Mouse (Mus musculus) midbrain, embryonic 16.5 days (tissue): ENCODE measurements at regions not wholly inside any gene's neighbourhood (a gene's known extent, or its start where the extent isn't known, plus 50 kb on each side); places are given as distances from the start of the nearest gene placed in this dataset.

Experiments
- ATAC-seq: fragments of 200-750 bp; cut with Nextera tagmentation; 2 replicates; pipeline ENCODE4 v1.8.0; 2017; ENCODE audit warnings: moderate TSS enrichment
- H3K27ac ChIP-seq: fragments of 300-500 bp; sonication (generic); 2 replicates; pipeline ENCODE4 v1.5.1; 2014; ENCODE audit warnings: mild to moderate bottlenecking, low read length, mixed read lengths
- H3K27me3 ChIP-seq: fragments of 300-500 bp; sonication (generic); 2 replicates; pipeline ENCODE4 v1.6.1; 2014; ENCODE audit warnings: low read depth, low read length, mixed read lengths; ENCODE audit not compliant: control insufficient read depth, insufficient read depth
- H3K36me3 ChIP-seq: fragments of 300-500 bp; sonication (generic); 2 replicates; pipeline ENCODE4 v1.6.1; 2014; ENCODE audit warnings: mild to moderate bottlenecking, low read length, moderate library complexity, mixed read lengths; ENCODE audit not compliant: control insufficient read depth, insufficient read depth
- H3K4me1 ChIP-seq: fragments of 300-500 bp; sonication (generic); 2 replicates; pipeline ENCODE4 v1.6.1; 2014; ENCODE audit warnings: mild to moderate bottlenecking, low read length, mixed read lengths; ENCODE audit not compliant: control insufficient read depth, insufficient read depth
- H3K4me2 ChIP-seq: fragments of 300-500 bp; sonication (generic); 2 replicates; pipeline ENCODE4 v1.6.1; 2014; ENCODE audit warnings: mild to moderate bottlenecking, low read length, mixed read lengths
- H3K4me3 ChIP-seq: fragments of 300-500 bp; sonication (generic); 2 replicates; pipeline ENCODE4 v1.5.1; 2014; ENCODE audit warnings: low read depth, mild to moderate bottlenecking, low read length, moderate library complexity, mixed read lengths
- H3K9ac ChIP-seq: fragments of 300-500 bp; sonication (generic); 2 replicates; pipeline ENCODE4 v1.6.1; 2014; ENCODE audit warnings: low read depth, low read length, mixed read lengths
- H3K9me3 ChIP-seq: fragments of 300-500 bp; sonication (generic); replicated peaks from 2 replicates; pipeline ENCODE4 v1.6.1; 2014; ENCODE audit warnings: mild to moderate bottlenecking, low read length, mixed read lengths; ENCODE audit not compliant: control insufficient read depth, poor library complexity, severe bottlenecking
- WGBS: fragments of 180-500 bp; shearing (Covaris S2); extraction: QIAGEN DNeasy Blood & Tissue Kit; methylation state at CpG from one replicate; pipeline ENCODE4 v1.1.7; 2014; 5-methylcytosine and 5-hydroxymethylcytosine counted together

GRCm38 (mm10) chr5:133172686-133173085 lies 629.5 kb upstream of the Auts2 start:
- ATAC-seq = no peak
- 86% methylated on average over 4 of the region's 4 CpGs for WGBS
- H3K36me3 ChIP-seq = no peaks in the 10 kb centered on the region
- H3K4me2 ChIP-seq = no peak overlapping the region
- no peaks in the 10 kb centered on the region for H3K4me1 ChIP-seq
- no peak overlapping the region for H3K9ac ChIP-seq
- H3K27me3 ChIP-seq = no peaks in the 10 kb centered on the region
- H3K4me3 ChIP-seq = no peak overlapping the region
- H3K9me3 ChIP-seq = no peaks in the 10 kb centered on the region
- no peak overlapping the region for H3K27ac ChIP-seq

- H3K9me3 ChIP-seq = no peaks in the 10 kb centered on the region
- no peak overlapping the region for H3K4me3 ChIP-seq
- no peak for ATAC-seq
- H3K36me3 ChIP-seq = no peaks in the 10 kb centered on the region
- 69% methylated on average over 1 of the region's 1 CpGs for WGBS
- no peak overlapping the region for H3K4me2 ChIP-seq
- no peaks in the 10 kb centered on the region for H3K27me3 ChIP-seq
- H3K4me1 ChIP-seq = no peaks in the 10 kb centered on the region
- H3K27ac ChIP-seq = no peak overlapping the region
- no peak overlapping the region for H3K9ac ChIP-seq
These were observed 628.1 kb upstream of the Auts2 start for GRCm38 (mm10) chr5:133171266-133171665.

DNA sequence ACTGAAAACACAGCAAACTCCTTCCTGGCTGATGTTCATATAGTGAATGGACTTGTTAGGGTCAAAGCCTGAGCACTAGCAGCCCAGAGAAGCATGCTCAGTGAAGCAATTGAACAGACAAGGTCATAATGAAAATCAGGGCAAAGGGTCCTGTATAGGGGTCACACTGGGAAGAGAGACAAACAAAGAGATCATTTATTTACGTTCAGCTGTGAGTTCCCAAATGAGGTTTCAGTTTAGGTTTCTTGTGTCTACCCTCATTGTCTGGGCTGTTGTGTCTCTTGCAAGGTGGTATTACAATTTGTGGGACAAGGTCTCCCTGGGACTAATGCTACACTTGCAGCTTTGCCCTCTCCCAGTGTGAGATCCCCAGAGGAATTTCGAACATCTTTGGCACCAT lies 624.4 kb upstream of the Auts2 start:
- no peak overlapping the region for H3K27ac ChIP-seq
- no peaks in the 10 kb centered on the region for H3K4me1 ChIP-seq
- H3K27me3 ChIP-seq = no peaks in the 10 kb centered on the region
- no peak overlapping the region for H3K4me2 ChIP-seq
- H3K4me3 ChIP-seq = no peak overlapping the region
- no peaks in the 10 kb centered on the region for H3K9me3 ChIP-seq
- no peak overlapping the region for H3K9ac ChIP-seq
- H3K36me3 ChIP-seq = no peaks in the 10 kb centered on the region
- no peak for ATAC-seq
- 25% methylated on average over 2 of the region's 2 CpGs for WGBS

DNA sequence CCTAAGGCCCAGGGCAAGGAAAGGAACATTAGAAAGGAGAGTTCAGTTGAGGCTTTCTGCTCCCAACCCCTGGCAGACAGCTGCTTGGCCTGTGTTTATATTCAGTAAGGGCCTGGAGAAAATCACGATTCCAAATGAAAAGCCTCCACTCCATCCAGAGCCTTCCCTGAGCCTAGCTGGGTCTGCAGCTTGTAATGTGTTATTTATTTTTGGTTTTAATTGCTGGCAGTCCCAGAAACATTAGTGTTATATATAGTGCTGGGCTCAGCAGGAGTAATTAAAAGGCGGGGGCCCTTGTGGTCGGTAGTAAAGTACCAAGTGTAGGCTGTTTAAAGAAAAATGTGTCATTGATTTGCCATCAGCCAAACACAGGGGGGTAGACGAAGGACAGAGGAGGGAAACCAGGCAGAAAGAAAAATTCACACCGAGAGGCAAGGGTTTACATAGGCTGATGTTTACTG lies 623.9 kb upstream of the Auts2 start:
- H3K36me3 ChIP-seq = no peaks in the 10 kb centered on the region
- H3K9ac ChIP-seq = no peak overlapping the region
- no peaks in the 10 kb centered on the region for H3K27me3 ChIP-seq
- WGBS = 60% methylated on average over 5 of the region's 5 CpGs
- no peak overlapping the region for H3K4me2 ChIP-seq
- H3K4me3 ChIP-seq = no peak overlapping the region
- H3K4me1 ChIP-seq = no peaks in the 10 kb centered on the region
- no peak for ATAC-seq
- no peak overlapping the region for H3K27ac ChIP-seq
- no peaks in the 10 kb centered on the region for H3K9me3 ChIP-seq

DNA sequence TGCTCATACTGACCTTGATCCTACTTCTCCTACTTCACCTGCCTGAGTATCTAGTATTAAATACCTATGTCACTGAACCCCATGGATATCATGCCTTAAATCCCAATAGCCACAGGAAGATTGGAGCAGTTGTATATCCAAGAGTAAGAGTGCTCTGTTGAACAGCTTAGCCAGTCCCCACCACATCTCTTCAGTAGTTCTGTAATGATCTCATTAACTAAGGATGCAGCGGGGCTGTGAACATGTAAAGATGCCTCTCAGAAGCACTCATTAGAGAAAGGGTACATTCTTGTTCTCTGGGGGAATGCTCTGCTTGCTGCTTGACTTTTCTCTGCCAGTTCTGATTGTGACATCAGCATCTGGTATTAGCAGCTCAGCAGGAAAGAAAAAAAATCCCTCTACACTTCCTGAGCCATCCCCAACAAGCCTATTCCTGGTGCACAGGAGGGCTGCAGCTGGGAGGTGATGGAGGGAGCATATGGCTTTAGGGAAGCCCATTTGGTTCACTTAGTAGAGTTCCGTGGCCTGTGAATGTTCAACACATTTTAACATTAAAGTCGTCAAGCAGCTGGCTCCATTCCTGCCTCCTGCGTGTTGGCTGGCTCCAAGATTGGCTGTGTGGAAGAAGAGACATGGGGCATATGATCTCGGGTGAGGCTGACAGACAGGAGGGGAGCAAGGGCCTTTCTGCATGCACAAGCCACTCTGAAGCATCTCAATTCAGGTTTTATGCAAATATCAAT lies 613.1 kb upstream of the Auts2 start:
- Histone ChIP-seq H3K36me3 (no peaks in the 10 kb centered on the region), H3K4me3 (no peak overlapping the region), H3K27ac (no peak overlapping the region), H3K9me3 (no peaks in the 10 kb centered on the region), H3K9ac (no peak overlapping the region), H3K4me1 (no peaks in the 10 kb centered on the region), H3K27me3 (no peaks in the 10 kb centered on the region), H3K4me2 (no peak overlapping the region)
- ATAC-seq = no peak
- 22% methylated on average over 5 of the region's 5 CpGs for WGBS

DNA sequence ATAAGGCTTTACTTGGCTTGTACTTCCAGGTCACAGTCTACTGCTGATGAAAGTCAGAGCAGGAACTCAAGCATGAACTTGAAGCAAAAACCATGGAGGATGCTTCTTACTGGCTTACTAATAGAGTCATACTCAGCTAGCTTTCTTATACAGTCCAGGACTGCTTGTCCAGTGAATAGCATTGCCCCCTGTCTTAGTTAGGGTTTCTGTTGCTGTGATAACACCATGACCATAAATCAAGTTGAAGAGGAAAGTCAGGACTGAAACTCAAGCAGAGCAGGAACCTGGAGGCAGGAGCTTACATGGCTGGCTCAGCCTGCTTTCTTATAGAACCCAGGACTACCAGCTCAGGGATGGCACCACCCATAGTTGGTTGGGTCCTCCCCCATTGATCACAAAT lies 602.9 kb upstream of the Auts2 start:
- Histone ChIP-seq H3K36me3 (no peaks in the 10 kb centered on the region), H3K4me2 (no peak overlapping the region), H3K27me3 (no peaks in the 10 kb centered on the region), H3K4me1 (no peaks in the 10 kb centered on the region), H3K4me3 (no peak overlapping the region), H3K9ac (no peak overlapping the region), H3K9me3 (0 out of 2 replicates have a peak, but pooled peaks cover 3% of the 10 kb centered on the region), H3K27ac (no peak overlapping the region)
- no peak for ATAC-seq

DNA sequence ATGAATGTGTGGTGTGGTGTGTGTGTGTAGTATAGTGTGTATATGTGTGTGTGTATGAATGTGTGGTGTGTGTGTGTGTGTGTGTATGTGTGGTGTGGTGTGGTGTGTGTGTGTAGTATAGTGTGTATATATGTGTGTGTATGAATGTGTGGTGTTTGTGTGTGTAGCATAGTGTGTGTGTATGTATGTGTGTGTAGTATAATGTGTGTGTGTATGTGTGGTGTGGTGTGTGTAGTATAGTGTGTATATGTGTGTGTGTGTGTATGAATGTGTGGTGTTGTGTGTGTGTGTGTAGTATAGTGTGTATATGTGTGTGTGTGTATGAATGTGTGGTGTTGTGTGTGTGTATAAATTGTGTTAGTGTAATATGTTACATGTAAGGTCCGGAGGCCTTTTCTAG lies 600.5 kb upstream of the Auts2 start:
- WGBS = 100% methylated on average over 1 of the region's 1 CpGs
- Histone ChIP-seq H3K27me3 (no peaks in the 10 kb centered on the region), H3K9me3 (0 out of 2 replicates have a peak, but pooled peaks cover 3% of the 10 kb centered on the region), H3K36me3 (no peaks in the 10 kb centered on the region), H3K9ac (no peak overlapping the region), H3K4me2 (no peak overlapping the region), H3K27ac (no peak overlapping the region), H3K4me3 (no peak overlapping the region), H3K4me1 (no peaks in the 10 kb centered on the region)
- ATAC-seq = no peak

DNA sequence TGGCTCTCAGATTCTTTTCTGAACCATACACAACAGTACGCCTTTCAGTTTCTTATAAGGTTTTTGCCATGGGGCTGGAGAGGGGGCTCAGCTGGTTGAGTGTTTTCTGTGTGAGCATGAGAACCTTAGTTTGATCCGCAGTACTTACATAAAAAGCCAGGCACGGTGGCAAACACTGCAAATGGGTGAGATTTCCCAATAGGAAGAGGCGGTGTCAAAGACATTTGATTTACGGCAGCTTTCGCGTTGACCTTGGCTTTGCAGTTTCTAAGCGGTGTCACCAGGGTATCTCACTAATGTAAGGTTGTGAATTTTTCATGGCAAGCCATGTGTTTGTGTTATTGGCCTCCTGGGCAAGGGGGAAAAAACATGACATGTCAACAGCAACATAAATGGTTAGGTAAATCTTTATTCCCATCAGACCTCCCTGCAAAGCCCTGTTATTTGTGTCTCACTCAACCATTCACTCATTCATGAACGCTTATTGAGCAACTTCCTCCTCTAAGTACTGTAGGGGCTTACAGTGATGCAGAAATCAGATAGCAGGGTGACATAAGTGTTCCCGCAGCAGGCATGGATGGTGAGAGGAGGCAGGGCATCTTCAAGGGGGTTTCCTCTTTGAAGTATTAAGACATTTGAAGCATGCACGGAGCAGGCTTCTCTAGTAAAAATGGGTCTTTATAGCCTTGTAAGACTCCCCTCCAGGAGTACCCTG lies 599.4 kb upstream of the Auts2 start:
- Histone ChIP-seq H3K27me3 (no peaks in the 10 kb centered on the region), H3K4me2 (no peak overlapping the region), H3K9ac (no peak overlapping the region), H3K4me3 (no peak overlapping the region), H3K27ac (no peak overlapping the region), H3K9me3 (0 out of 2 replicates have a peak, but pooled peaks cover 3% of the 10 kb centered on the region), H3K4me1 (no peaks in the 10 kb centered on the region), H3K36me3 (no peaks in the 10 kb centered on the region)
- no peak for ATAC-seq
- 62% methylated on average over 11 of the region's 11 CpGs for WGBS

GRCm38 (mm10) chr5:133131042-133131441 lies 587.9 kb upstream of the Auts2 start:
- ATAC-seq = no peak

More at GRCm38 (mm10) chr5:133131042-133131441, 587.9 kb upstream of the Auts2 start:
- Histone ChIP-seq H3K27me3 (no peaks in the 10 kb centered on the region), H3K27ac (no peak overlapping the region), H3K4me3 (no peak overlapping the region), H3K9me3 (no peaks in the 10 kb centered on the region), H3K4me2 (no peak overlapping the region), H3K36me3 (no peaks in the 10 kb centered on the region), H3K4me1 (no peaks in the 10 kb centered on the region), H3K9ac (no peak overlapping the region)
- WGBS = 42% methylated on average over 2 of the region's 2 CpGs
